Mouse (Mus musculus) regulatory T cell (primary cell): ENCODE results near the gene Ckb.
"Not testable (repeated sequence)": the region's sequence is repeated elsewhere in the genome, so short reads cannot be mapped to it uniquely, and the experiment has no call there.

ENCODE experiments used
- in situ Hi-C: fragments of 300-600 bp; cut with MboI, MseI; formaldehyde crosslinking; loops from one replicate; pipeline ENCODE4 v1.15.1; 2025; ENCODE audit warnings: high pct_unique_total_duplicates

The Ckb gene

GRCm38 (mm10) chr12:111669961-111670360, 2.2 kb downstream of the Ckb start:
- in situ Hi-C loops: no loop called here

GRCm38 (mm10) chr12:111669000-111669788, 2.9 kb downstream of the Ckb start:
- in situ Hi-C loops: no loop called here

- in situ Hi-C loops: no loop called here
These were observed 3.7 kb downstream of the Ckb start for GRCm38 (mm10) chr12:111668457-111668912.

DNA sequence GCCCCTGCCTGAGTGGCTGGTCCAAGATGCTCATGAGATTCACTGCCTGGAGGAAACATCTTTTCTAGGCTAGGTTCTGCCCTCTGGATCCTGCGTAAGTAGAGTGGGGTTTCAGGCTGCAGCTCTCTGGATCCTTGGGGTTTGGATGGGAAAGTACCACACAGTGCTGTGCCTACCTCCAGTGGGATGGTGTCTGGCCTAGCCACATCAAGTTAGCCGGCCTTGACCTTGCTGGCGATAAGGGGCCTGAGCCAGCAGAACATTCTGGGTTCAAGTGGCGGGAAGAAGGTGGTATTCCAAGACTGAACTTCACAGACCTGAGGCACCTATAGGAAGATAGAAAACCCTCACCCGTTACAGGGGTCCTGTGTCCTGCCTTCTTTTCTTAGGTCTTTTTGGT, 4.7 kb downstream of the Ckb start:
- in situ Hi-C loops: no loop called here

- in situ Hi-C loops: no loop called here
These were observed 5.8 kb downstream of the Ckb start for GRCm38 (mm10) chr12:111666380-111666779.

- in situ Hi-C loops: no loop called here
These were observed 6.9 kb downstream of the Ckb start for GRCm38 (mm10) chr12:111665041-111665880.

GRCm38 (mm10) chr12:111664144-111664634, 7.9 kb downstream of the Ckb start:
- in situ Hi-C loops: no loop called here

DNA sequence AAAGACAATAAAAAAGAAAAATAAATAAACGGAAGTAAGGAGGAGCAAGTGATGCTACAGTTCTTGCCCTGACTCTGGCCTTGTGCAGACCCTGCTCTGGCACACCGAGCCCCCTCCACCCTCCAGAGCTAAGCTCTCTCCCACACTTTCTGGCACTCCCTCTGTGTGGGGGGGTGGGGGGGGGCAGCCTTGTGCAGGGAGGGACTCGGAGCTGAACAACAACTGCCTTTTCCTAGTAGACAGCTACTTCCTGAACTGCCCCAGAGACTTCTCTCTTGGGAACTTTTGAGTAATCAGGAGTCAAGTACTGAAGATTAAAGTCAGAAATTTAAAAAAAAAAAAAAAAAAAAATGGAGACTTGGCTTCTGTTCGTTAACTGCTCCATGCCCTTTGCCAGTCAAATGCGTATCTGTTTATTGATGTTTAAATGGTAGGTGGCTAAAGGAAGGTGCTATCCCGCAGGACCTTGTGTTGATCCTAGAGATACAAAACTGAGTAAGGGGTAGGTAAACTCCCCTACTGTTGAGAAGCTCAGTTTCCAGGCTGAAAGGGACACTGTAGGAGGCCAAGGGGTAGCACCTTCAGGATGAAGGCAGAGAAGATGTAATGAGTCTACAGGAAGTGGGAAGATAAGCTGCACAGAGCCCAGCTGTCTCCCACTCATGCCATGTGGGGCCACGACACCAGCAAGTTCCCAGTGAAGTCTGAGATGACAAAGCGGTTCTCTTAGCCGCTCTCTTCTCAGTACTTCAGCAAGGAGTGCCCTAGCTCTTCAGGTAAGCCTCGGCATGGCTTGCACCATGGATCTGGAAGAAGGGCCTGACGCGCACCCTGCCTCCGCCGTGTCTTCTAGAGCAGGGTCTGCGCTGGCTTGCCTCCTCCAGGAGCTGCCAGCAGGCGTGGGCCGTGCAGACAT, 8.7 kb downstream of the Ckb start:
- in situ Hi-C loops: no loop called here

GRCm38 (mm10) chr12:111661554-111661953, 10.6 kb downstream of the Ckb start:
- in situ Hi-C loops: not testable (repeated sequence)

DNA sequence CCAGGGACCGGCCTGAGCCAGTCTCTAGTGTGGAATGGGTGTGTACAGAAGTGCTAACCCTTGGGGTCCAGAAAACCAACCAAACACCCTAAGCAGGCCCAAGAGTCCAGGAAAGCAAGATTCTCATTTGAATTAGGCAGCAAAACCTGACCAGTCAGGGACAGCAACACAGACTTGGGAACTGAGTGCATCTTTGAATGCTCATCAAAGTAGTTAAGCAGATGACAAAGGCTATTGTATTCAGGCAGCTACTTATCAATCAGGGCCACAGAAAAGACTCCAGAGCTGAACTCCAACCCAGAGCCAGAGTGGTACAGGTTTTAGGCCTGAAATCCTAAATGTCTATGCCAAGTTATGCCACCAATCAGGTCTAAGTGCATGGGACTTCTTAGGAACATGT, 11.5 kb downstream of the Ckb start:
- in situ Hi-C loops: no loop called here

DNA sequence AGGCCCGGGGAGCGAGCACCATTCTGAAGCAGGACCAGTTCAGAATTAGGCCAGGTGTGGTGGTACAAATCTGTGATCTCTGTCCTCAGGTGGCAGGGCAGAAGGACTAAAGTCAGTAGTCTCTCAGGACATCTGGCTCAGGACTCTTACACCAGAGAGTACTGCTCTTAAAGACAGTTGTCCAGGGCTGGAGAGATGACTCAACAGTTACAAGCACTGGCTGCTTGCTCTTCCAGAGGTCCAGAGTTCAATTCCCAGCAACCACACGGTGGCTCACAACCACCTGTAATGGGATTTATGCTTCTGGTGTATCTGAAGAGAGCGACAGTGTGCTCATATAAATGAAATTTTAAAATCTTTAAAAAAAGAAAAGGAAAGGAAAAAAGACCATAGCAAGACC, 12.8 kb downstream of the Ckb start:
- in situ Hi-C loops: no loop called here

- in situ Hi-C loops: no loop called here
These were observed 16.4 kb downstream of the Ckb start for GRCm38 (mm10) chr12:111655695-111656094.

DNA sequence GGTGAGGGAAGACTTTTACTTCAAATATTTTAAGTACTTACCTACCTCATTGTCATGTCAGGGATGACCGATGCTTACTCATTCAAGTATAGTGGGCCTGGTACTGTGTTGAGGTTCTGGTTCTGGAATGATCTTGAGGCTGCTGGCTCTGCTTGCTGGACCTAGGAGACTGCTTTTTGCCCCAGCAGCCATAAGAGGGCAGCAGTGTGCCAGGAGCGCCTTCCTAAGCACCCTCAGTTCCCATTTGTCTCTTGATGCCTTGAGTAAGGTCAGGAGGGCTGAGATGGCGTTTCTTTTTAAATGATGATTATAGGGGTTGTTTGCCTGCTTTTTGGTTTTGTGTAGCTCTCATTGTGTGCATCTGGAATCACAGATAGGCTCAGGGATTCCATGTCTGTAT, 18.7 kb downstream of the Ckb start:
- in situ Hi-C loops: loop anchor here (5.0 kb wide), 1 partner anchor 44 kb away; no protein-coding TSS in a partner anchor

DNA sequence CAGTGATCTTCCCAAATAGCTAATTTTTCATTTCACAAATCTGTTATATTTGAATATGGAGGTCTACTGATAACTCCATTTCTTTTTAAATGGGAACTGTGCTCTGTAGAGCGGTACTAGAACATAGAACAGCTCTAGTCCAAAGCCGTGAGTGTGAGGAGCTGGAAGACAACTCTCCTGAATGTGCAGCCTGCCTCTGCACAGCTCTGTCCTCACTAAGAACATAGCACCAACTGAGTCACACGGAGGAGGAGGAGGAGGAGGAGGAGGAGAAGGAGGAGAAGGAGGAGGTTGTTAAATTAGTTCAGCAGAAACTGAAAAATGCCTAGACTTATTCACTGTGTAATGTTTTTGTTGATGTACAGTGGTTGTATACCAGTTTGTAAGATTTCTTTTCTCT, 19.2 kb downstream of the Ckb start:
- in situ Hi-C loops: loop anchor here (5.0 kb wide), 1 partner anchor 44 kb away; no protein-coding TSS in a partner anchor

DNA sequence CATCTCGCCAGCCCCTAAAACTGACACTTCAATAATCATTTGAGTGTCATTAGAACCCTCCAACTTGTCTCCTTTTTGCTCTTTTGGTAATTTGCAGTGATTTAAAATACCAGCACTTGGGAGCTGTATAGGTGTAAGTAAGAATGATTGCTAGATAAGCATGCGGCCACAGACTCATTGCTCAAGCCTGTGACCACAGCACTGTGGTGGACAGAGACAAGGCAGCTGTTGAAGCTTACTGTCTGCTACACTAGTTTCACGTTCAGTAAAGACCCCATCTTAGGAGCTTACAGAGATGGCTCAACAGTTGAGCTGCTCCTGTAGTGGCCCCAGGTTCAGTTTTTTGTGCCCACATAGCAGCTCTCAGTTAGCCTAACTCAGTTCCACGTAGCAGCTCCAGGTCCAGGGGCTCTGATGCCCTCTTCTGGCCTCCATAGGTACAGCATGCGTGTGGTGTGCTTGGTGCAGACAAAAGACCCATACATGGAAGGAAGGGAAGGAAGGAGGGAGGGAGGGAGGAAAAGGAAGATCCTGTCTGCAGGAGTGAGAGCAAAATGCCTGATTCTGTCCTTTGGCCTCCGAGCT, 24.0 kb downstream of the Ckb start:
- in situ Hi-C loops: no loop called here
